In the genomic region with DNA sequence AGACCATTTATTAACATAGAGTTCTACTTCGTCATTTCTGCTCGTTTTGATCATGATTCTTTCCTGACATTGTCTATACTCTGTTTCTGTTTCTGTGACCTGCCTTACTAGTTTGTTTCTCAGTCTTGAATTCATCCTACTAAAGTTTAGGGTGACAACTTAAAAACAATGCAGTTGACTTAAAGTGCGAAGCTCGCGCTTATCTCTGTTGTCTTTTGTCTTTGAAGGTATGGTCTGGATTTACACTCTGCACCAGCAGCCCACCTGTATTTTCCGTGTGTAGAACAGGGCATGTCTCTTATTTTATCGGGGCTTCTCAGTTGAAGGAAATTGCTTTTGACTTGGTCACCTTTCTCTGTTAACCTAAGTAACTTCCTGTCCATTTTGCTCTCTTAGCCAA, we compare ENCODE assay signal across 1 mouse cellular context.
TF ChIP-seq lines count a peak whose summit lies in the region.

No protein-coding gene starts in this region.

TF ChIP-seq in MEL, 35 proteins besides CTCF, POLR2A, EP300 and RAD21:
- TF ChIP-seq USF1 (IDR thresholded peaks at IDR 0.05; ENCODE audit: low read depth, low read length): no peak
- no peak for TF ChIP-seq MEF2A (IDR thresholded peaks at IDR 0.05; ENCODE audit: extremely low read depth, insufficient replicate concordance, low read depth, low read length, poor library complexity, severe bottlenecking)
- no peak for TF ChIP-seq MYB (IDR thresholded peaks at IDR 0.05; ENCODE audit: low read depth, low read length)
- 0 out of 2 replicates have a peak, but pooled peaks have one; percentile 6 for TF ChIP-seq ETS1 (IDR thresholded peaks at IDR 0.05; ENCODE audit: low read depth, low read length)
- no peak for TF ChIP-seq MAZ (IDR thresholded peaks at IDR 0.05; ENCODE audit: low read depth, low read length)
- no peak for TF ChIP-seq MAFK (IDR thresholded peaks at IDR 0.05; ENCODE audit: borderline replicate concordance, low read depth, low read length)
- TF ChIP-seq ZC3H11A (IDR thresholded peaks at IDR 0.05; ENCODE audit: low read depth, low read length): no peak
- TF ChIP-seq JUND (IDR thresholded peaks at IDR 0.05; ENCODE audit: low read depth, low read length): no peak
- TF ChIP-seq BHLHE40 (IDR thresholded peaks at IDR 0.05; ENCODE audit: borderline replicate concordance, low read depth, low read length): no peak
- TF ChIP-seq HCFC1 (IDR thresholded peaks at IDR 0.05; ENCODE audit: low read depth, low read length): no peak
- no peak for TF ChIP-seq RCOR1 (IDR thresholded peaks at IDR 0.05; ENCODE audit: low read depth, low read length)
- TF ChIP-seq SIN3A (IDR thresholded peaks at IDR 0.05; ENCODE audit: low read length): no peak
- no peak for TF ChIP-seq GATA1 (IDR thresholded peaks at IDR 0.05; ENCODE audit: low read depth, low read length)
- TF ChIP-seq CHD1 (IDR thresholded peaks at IDR 0.05; ENCODE audit: low read depth, low read length): peak; percentile 67; the same call in 1 of the 2 replicates
- TF ChIP-seq NELFE (IDR thresholded peaks at IDR 0.05; ENCODE audit: low read depth, low read length): no peak
- TF ChIP-seq ZKSCAN1 (IDR thresholded peaks at IDR 0.05; ENCODE audit: low read depth, low read length): no peak
- no peak for TF ChIP-seq TBP (IDR thresholded peaks at IDR 0.05; ENCODE audit: low read depth, low read length)
